Mouse (Mus musculus): Measurements from ENCODE around the gene Ankrd11. TPM values are rescaled to one million over a fixed set of nuclear protein-coding genes. Genes with fewer than 3 reads are reported as not detected.

Gene Ankrd11
- 45.9 and 47.4 TPM in 2 replicates for polyA plus RNA-seq (2014; fragmentation: Nextera tagmentation; extraction: Ambion mirVana)

- Histone ChIP-seq H3K4me1 (replicated peaks; ENCODE audit: control insufficient read depth, insufficient read depth, low read length) (peaks cover 27% of the 10 kb centered on the region), H3K9me3 (ENCODE audit: control insufficient read depth, low read length) (no peaks in the 10 kb centered on the region), H3K4me2 (ENCODE audit: low read length) (peak within 1 kb of the TSS; percentile 81), H3K27ac (ENCODE audit: low read depth) (peak within 1 kb of the TSS; percentile 99), H3K27me3 (replicated peaks; ENCODE audit: control insufficient read depth, insufficient read depth, low read length) (no peaks in the 10 kb centered on the region), H3K9ac (ENCODE audit: low read length) (peak within 1 kb of the TSS; percentile 98), H3K36me3 (ENCODE audit: control insufficient read depth, insufficient read depth, low read length) (no peaks in the 10 kb centered on the region), H3K4me3 (ENCODE audit: low read depth, low read length) (peak within 1 kb of the TSS; percentile 97)
- ATAC-seq (replicated peaks; ENCODE audit: low FRiP score, low TSS enrichment, low read depth): peak; percentile 98
- under 1% methylated on average over 89 of the region's 91 CpGs for WGBS
- DNase-seq (ENCODE audit: low spot score): peak; percentile 98
Observed at GRCm38 (mm10) chr8:123042158-123042973, at the start of gene Ankrd11. Ankrd11 (minus strand) TSS chr8:123042277.

DNA sequence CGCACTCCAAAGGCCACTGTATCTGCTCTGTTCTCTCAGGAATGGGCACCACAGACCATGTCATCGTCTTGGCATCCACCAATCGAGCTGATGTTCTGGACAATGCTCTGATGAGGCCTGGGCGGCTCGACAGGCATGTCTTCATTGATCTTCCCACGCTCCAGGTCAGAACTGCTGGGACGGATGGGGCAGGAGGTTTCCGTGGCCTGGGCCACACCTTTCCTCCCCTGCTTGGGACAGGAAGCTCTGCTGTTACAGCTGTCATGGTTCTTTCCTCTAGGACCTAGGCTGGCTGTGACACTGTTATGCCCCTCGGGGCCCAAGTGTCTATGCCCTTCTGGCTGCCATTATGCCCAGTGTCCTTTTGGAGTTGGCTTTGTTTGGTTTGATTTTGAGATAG, 45.2 kb upstream of the Ankrd11 start:
- Histone ChIP-seq H3K4me3 (ENCODE audit: low read depth, low read length) (no peak overlapping the region), H3K27ac (ENCODE audit: low read depth) (no peak overlapping the region), H3K9me3 (ENCODE audit: control insufficient read depth, low read length) (no peaks in the 10 kb centered on the region), H3K9ac (ENCODE audit: low read length) (no peak overlapping the region), H3K4me1 (replicated peaks; ENCODE audit: control insufficient read depth, insufficient read depth, low read length) (no peaks in the 10 kb centered on the region), H3K4me2 (ENCODE audit: low read length) (no peak overlapping the region), H3K36me3 (ENCODE audit: control insufficient read depth, insufficient read depth, low read length) (peaks cover 98% of the 10 kb centered on the region), H3K27me3 (replicated peaks; ENCODE audit: control insufficient read depth, insufficient read depth, low read length) (no peaks in the 10 kb centered on the region)
- 84% methylated on average over 9 of the region's 9 CpGs for WGBS
- no peak for DNase-seq (ENCODE audit: low spot score)
- no peak for ATAC-seq (replicated peaks; ENCODE audit: low FRiP score, low TSS enrichment, low read depth)

- no peaks in the 10 kb centered on the region for H3K9me3 ChIP-seq (ENCODE audit: control insufficient read depth, low read length)
- H3K27ac ChIP-seq (ENCODE audit: low read depth): no peak overlapping the region
- no peak overlapping the region for H3K4me3 ChIP-seq (ENCODE audit: low read depth, low read length)
- WGBS: 93% methylated on average over 12 of the region's 12 CpGs
- no peaks in the 10 kb centered on the region for H3K4me1 ChIP-seq (replicated peaks; ENCODE audit: control insufficient read depth, insufficient read depth, low read length)
- H3K27me3 ChIP-seq (replicated peaks; ENCODE audit: control insufficient read depth, insufficient read depth, low read length): no peaks in the 10 kb centered on the region
- peaks cover 98% of the 10 kb centered on the region for H3K36me3 ChIP-seq (ENCODE audit: control insufficient read depth, insufficient read depth, low read length)
- ATAC-seq (replicated peaks; ENCODE audit: low FRiP score, low TSS enrichment, low read depth) (no peak), DNase-seq (ENCODE audit: low spot score) (no peak)
- no peak overlapping the region for H3K9ac ChIP-seq (ENCODE audit: low read length)
- H3K4me2 ChIP-seq (ENCODE audit: low read length): no peak overlapping the region
Observed at GRCm38 (mm10) chr8:123083610-123084009, 41.5 kb upstream of the Ankrd11 start.

- no peak overlapping the region for H3K4me2 ChIP-seq (ENCODE audit: low read length)
- H3K9ac ChIP-seq (ENCODE audit: low read length): no peak overlapping the region
- WGBS: 88% methylated on average over 6 of the region's 6 CpGs
- no peak overlapping the region for H3K4me3 ChIP-seq (ENCODE audit: low read depth, low read length)
- no peak for ATAC-seq (replicated peaks; ENCODE audit: low FRiP score, low TSS enrichment, low read depth)
- no peaks in the 10 kb centered on the region for H3K4me1 ChIP-seq (replicated peaks; ENCODE audit: control insufficient read depth, insufficient read depth, low read length)
- no peaks in the 10 kb centered on the region for H3K27me3 ChIP-seq (replicated peaks; ENCODE audit: control insufficient read depth, insufficient read depth, low read length)
- no peak for DNase-seq (ENCODE audit: low spot score)
- H3K27ac ChIP-seq (ENCODE audit: low read depth): no peak overlapping the region
- no peaks in the 10 kb centered on the region for H3K9me3 ChIP-seq (ENCODE audit: control insufficient read depth, low read length)
- peaks cover 97% of the 10 kb centered on the region for H3K36me3 ChIP-seq (ENCODE audit: control insufficient read depth, insufficient read depth, low read length)
Observed at GRCm38 (mm10) chr8:123082993-123083392, 40.9 kb upstream of the Ankrd11 start.

DNA sequence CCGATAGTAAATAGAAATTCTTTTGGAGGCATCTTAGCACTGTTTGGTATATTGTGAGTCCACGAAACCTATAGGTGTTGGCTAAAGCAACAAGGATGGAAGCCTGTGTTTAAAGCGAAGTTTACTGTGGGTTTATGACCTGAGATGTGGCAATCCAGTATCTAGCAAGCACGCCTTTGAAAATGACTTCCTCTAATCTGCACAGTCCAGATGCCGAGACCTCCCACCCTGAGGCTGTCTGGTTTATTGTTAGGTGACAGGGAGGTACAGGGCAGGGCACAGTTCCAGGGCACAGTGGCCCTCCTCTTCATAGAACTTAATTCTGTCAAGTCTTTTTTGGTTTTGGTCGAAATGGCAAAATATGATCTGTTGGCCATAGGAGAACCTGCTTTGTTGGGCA, 35.1 kb upstream of the Ankrd11 start:
- Histone ChIP-seq H3K4me3 (ENCODE audit: low read depth, low read length) (no peak overlapping the region), H3K27ac (ENCODE audit: low read depth) (no peak overlapping the region), H3K4me1 (replicated peaks; ENCODE audit: control insufficient read depth, insufficient read depth, low read length) (no peaks in the 10 kb centered on the region), H3K9ac (ENCODE audit: low read length) (no peak overlapping the region), H3K4me2 (ENCODE audit: low read length) (no peak overlapping the region), H3K36me3 (ENCODE audit: control insufficient read depth, insufficient read depth, low read length) (peaks cover 91% of the 10 kb centered on the region), H3K27me3 (replicated peaks; ENCODE audit: control insufficient read depth, insufficient read depth, low read length) (no peaks in the 10 kb centered on the region), H3K9me3 (ENCODE audit: control insufficient read depth, low read length) (no peaks in the 10 kb centered on the region)
- no peak for DNase-seq (ENCODE audit: low spot score)
- 81% methylated on average over 6 of the region's 6 CpGs for WGBS
- ATAC-seq (replicated peaks; ENCODE audit: low FRiP score, low TSS enrichment, low read depth): no peak

DNA sequence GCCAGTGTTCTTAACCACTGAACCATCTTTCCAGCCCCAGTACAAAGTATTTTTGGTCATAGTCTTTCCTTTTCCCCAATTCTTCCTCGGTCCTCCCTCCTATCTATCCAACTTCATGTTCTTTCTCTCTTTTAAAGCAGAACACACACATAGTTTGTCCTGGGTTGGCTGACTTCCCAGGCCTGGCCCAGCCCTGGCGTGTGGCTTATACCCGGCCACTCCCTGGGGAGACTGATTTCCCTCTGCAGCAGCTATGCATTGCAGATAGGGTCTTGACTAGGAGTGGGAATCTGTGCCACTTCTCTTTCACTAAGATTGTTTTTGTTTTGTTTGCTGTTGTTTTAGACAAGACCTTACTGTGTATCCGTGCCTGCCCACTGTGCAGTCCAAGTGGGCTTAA, 29.1 kb upstream of the Ankrd11 start:
- H3K9ac ChIP-seq (ENCODE audit: low read length): no peak overlapping the region
- H3K9me3 ChIP-seq (ENCODE audit: control insufficient read depth, low read length): no peaks in the 10 kb centered on the region
- no peak overlapping the region for H3K4me3 ChIP-seq (ENCODE audit: low read depth, low read length)
- H3K27me3 ChIP-seq (replicated peaks; ENCODE audit: control insufficient read depth, insufficient read depth, low read length): no peaks in the 10 kb centered on the region
- DNase-seq (ENCODE audit: low spot score): no peak
- no peak overlapping the region for H3K27ac ChIP-seq (ENCODE audit: low read depth)
- H3K4me2 ChIP-seq (ENCODE audit: low read length): no peak overlapping the region
- peaks cover 60% of the 10 kb centered on the region for H3K36me3 ChIP-seq (ENCODE audit: control insufficient read depth, insufficient read depth, low read length)
- H3K4me1 ChIP-seq (replicated peaks; ENCODE audit: control insufficient read depth, insufficient read depth, low read length): peaks cover 7% of the 10 kb centered on the region
- WGBS: 77% methylated on average over 4 of the region's 4 CpGs
- ATAC-seq (replicated peaks; ENCODE audit: low FRiP score, low TSS enrichment, low read depth): no peak

DNA sequence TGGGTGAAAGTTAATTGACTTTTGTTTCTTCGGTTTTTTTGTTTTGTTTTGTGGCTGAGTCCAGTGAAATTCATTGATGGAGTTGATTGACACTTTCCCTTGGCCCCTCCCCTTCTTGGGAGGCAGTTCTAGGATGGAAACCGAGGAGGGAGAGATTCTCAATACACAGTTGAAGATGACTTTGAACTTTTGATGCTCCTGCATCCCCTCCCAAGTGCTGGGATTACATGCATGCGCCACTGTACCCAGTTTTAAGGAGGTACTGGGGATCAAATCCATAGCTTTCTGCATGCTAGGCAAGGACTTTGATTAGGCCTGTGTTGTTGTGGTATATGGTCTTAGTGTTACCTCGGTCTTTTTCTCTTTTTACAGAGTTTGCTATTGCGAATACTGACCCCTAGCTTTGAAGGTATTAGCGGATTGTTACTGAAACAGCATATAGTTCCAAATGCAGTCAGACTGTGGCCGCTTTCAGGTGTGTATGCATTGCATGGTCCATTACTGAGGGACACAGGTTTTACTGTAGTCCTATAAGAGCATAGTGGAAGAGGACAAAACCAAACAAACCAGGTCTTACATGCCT, 24.1 kb upstream of the Ankrd11 start:
- WGBS: 40% methylated on average over 7 of the region's 7 CpGs
- H3K9me3 ChIP-seq (ENCODE audit: control insufficient read depth, low read length): no peaks in the 10 kb centered on the region
- ATAC-seq (replicated peaks; ENCODE audit: low FRiP score, low TSS enrichment, low read depth) (no peak), DNase-seq (ENCODE audit: low spot score) (no peak)
- peaks cover 17% of the 10 kb centered on the region for H3K36me3 ChIP-seq (ENCODE audit: control insufficient read depth, insufficient read depth, low read length)
- no peaks in the 10 kb centered on the region for H3K27me3 ChIP-seq (replicated peaks; ENCODE audit: control insufficient read depth, insufficient read depth, low read length)
- peaks cover 16% of the 10 kb centered on the region for H3K4me1 ChIP-seq (replicated peaks; ENCODE audit: control insufficient read depth, insufficient read depth, low read length)
- peak overlapping the region; percentile 94 for H3K9ac ChIP-seq (ENCODE audit: low read length)
- H3K4me3 ChIP-seq (ENCODE audit: low read depth, low read length): peak overlapping the region; percentile 85
- H3K27ac ChIP-seq (ENCODE audit: low read depth): peak overlapping the region; percentile 85
- H3K4me2 ChIP-seq (ENCODE audit: low read length): peak overlapping the region; percentile 91

- peak overlapping the region; percentile 85 for H3K27ac ChIP-seq (ENCODE audit: low read depth)
- H3K4me1 ChIP-seq (replicated peaks; ENCODE audit: control insufficient read depth, insufficient read depth, low read length): peaks cover 16% of the 10 kb centered on the region
- peak; percentile 95 for ATAC-seq (replicated peaks; ENCODE audit: low FRiP score, low TSS enrichment, low read depth)
- peak overlapping the region; percentile 94 for H3K9ac ChIP-seq (ENCODE audit: low read length)
- H3K4me3 ChIP-seq (ENCODE audit: low read depth, low read length): peak overlapping the region; percentile 85
- no peaks in the 10 kb centered on the region for H3K9me3 ChIP-seq (ENCODE audit: control insufficient read depth, low read length)
- DNase-seq (ENCODE audit: low spot score): peak; percentile 93
- H3K4me2 ChIP-seq (ENCODE audit: low read length): peak overlapping the region; percentile 91
- WGBS: 1% methylated on average over 72 of the region's 84 CpGs
- no peaks in the 10 kb centered on the region for H3K27me3 ChIP-seq (replicated peaks; ENCODE audit: control insufficient read depth, insufficient read depth, low read length)
- H3K36me3 ChIP-seq (ENCODE audit: control insufficient read depth, insufficient read depth, low read length): peaks cover 14% of the 10 kb centered on the region
Observed at GRCm38 (mm10) chr8:123065214-123066100, 23.4 kb upstream of the Ankrd11 start.
